Mouse (Mus musculus) stomach, embryonic 15.5 days (tissue): ENCODE results near the gene Hivep1. TPM values are rescaled to one million over a fixed set of nuclear protein-coding genes. Genes with fewer than 3 reads are reported as not detected.

Experiments used
- ATAC-seq: fragments of 200-750 bp; cut with Nextera tagmentation; 2 replicates; pipeline ENCODE4 v1.8.0; 2017; ENCODE audit warnings: low read depth, moderate number of reproducible peaks, moderate TSS enrichment; ENCODE audit not compliant: insufficient read depth, low FRiP score
- H3K27ac ChIP-seq: fragments of 300-500 bp; sonication (generic); 2 replicates; pipeline ENCODE4 v1.5.1; 2015; ENCODE audit warnings: mild to moderate bottlenecking, inconsistent platforms
- H3K27me3 ChIP-seq: fragments of 300-500 bp; sonication (generic); replicated peaks from 2 replicates; pipeline ENCODE4 v1.6.1; 2015; ENCODE audit warnings: inconsistent platforms
- H3K36me3 ChIP-seq: fragments of 300-500 bp; sonication (generic); 2 replicates; pipeline ENCODE4 v1.6.1; 2015; ENCODE audit warnings: inconsistent platforms
- H3K4me1 ChIP-seq: fragments of 300-500 bp; sonication (generic); 2 replicates; pipeline ENCODE4 v1.6.1; 2015; ENCODE audit warnings: inconsistent platforms
- H3K4me2 ChIP-seq: fragments of 300-500 bp; sonication (generic); 2 replicates; pipeline ENCODE4 v1.6.1; 2015; ENCODE audit warnings: mild to moderate bottlenecking, inconsistent platforms
- H3K4me3 ChIP-seq: fragments of 300-500 bp; sonication (generic); replicated peaks from 2 replicates; pipeline ENCODE4 v1.5.1; 2015; ENCODE audit warnings: inconsistent platforms
- H3K9ac ChIP-seq: fragments of 300-500 bp; sonication (generic); 2 replicates; pipeline ENCODE4 v1.6.1; 2015; ENCODE audit warnings: inconsistent platforms
- H3K9me3 ChIP-seq: fragments of 300-500 bp; sonication (generic); 2 replicates; pipeline ENCODE4 v1.6.1; 2016; ENCODE audit warnings: inconsistent platforms
- WGBS: fragments of 180-500 bp; shearing (Covaris S2); methylation state at CpG from one replicate; pipeline ENCODE4 v1.1.7; 2015; 5-methylcytosine and 5-hydroxymethylcytosine counted together
- polyA plus RNA-seq: library from polyadenylated mRNA; unstranded; fragments of >200 nt; fragmentation: Nextera tagmentation; extraction: Ambion mirVana; gene quantifications from 2 replicates; pipeline ENCODE4 v1.2.1, GENCODE M21; 2015

Hivep1 gene
- polyA plus RNA-seq, 1 experiment from 2014 or later: 9.4 TPM

- Histone ChIP-seq H3K4me2 (no peak overlapping the region), H3K4me1 (no peaks in the 10 kb centered on the region), H3K36me3 (peaks cover 2% of the 10 kb centered on the region; the same call in 1 of the 2 replicates), H3K9me3 (no peaks in the 10 kb centered on the region), H3K27me3 (no peaks in the 10 kb centered on the region), H3K4me3 (no peak overlapping the region), H3K9ac (no peak overlapping the region), H3K27ac (no peak overlapping the region)
- 88% methylated on average over 5 of the region's 5 CpGs for WGBS
- no peak for ATAC-seq
Observed at GRCm38 (mm10) chr13:42182635-42183034, 130.8 kb downstream of the Hivep1 start.

DNA sequence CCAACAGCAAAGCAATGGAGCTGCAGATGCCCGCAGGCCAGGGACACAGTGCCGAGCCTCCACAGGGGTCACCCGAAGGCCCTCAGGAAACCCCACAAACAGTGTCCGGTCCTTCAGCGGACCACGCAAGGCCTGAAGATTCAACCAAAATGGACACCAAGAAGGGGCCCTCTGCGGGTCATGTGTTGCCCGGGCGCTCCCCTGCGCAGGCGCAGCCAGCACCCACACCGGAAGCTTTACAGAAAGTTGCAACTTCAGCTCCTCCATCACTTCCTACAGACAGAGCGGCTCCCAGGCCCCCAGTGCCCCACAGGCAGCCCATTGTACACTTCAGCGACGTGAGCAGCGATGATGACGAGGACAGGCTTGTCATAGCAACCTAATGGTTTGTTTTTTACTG lies 132.3 kb downstream of the Hivep1 start:
- 91% methylated on average over 17 of the region's 17 CpGs for WGBS

DNA sequence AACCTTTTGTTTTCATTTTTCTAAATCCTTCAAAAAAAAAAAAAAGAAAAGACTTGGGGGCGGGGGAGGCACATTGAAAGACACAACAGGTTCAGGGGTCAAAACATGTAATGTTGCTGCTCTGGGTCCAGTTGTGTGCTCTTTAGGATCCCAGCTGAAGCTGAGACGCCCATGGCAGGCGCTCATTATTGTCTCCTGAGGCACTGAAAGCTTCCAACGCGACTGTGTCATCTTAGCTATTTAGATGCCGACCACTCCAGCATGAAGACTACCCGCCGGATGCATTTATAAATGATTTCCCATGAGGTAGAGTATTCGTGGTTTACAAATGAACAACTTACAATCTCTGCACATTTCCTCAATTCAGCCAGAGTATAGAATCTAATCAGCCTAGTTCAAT lies 141.2 kb downstream of the Hivep1 start:
- Histone ChIP-seq H3K27me3 (no peaks in the 10 kb centered on the region), H3K4me3 (no peak overlapping the region), H3K9me3 (no peaks in the 10 kb centered on the region), H3K9ac (no peak overlapping the region), H3K27ac (no peak overlapping the region), H3K36me3 (no peaks in the 10 kb centered on the region), H3K4me2 (no peak overlapping the region), H3K4me1 (no peaks in the 10 kb centered on the region)
- ATAC-seq: no peak
- 50% methylated on average over 9 of the region's 9 CpGs for WGBS

More for the DNA sequence above, 132.3 kb downstream of the Hivep1 start:
- H3K4me2 ChIP-seq: no peak overlapping the region
- no peaks in the 10 kb centered on the region for H3K4me1 ChIP-seq
- ATAC-seq: no peak
- H3K36me3 ChIP-seq: peaks cover 2% of the 10 kb centered on the region; the same call in 1 of the 2 replicates
- no peak overlapping the region for H3K27ac ChIP-seq
- H3K9ac ChIP-seq: no peak overlapping the region
- no peak overlapping the region for H3K4me3 ChIP-seq
- no peaks in the 10 kb centered on the region for H3K27me3 ChIP-seq
- H3K9me3 ChIP-seq: no peaks in the 10 kb centered on the region

- Histone ChIP-seq H3K27ac (no peak overlapping the region), H3K4me3 (no peak overlapping the region), H3K9ac (no peak overlapping the region), H3K9me3 (no peaks in the 10 kb centered on the region), H3K4me2 (no peak overlapping the region), H3K36me3 (no peaks in the 10 kb centered on the region), H3K4me1 (no peaks in the 10 kb centered on the region), H3K27me3 (no peaks in the 10 kb centered on the region)
- ATAC-seq: no peak
- WGBS: 91% methylated on average over 7 of the region's 7 CpGs
Observed at GRCm38 (mm10) chr13:42195671-42196070, 143.8 kb downstream of the Hivep1 start.

- no peak for ATAC-seq
- Histone ChIP-seq H3K9ac (no peak overlapping the region), H3K27ac (no peak overlapping the region), H3K27me3 (no peaks in the 10 kb centered on the region), H3K9me3 (no peaks in the 10 kb centered on the region), H3K4me2 (no peak overlapping the region), H3K4me1 (no peaks in the 10 kb centered on the region), H3K36me3 (no peaks in the 10 kb centered on the region), H3K4me3 (no peak overlapping the region)
- WGBS: 89% methylated on average over 2 of the region's 2 CpGs
Observed at GRCm38 (mm10) chr13:42197656-42198055, 145.8 kb downstream of the Hivep1 start.

DNA sequence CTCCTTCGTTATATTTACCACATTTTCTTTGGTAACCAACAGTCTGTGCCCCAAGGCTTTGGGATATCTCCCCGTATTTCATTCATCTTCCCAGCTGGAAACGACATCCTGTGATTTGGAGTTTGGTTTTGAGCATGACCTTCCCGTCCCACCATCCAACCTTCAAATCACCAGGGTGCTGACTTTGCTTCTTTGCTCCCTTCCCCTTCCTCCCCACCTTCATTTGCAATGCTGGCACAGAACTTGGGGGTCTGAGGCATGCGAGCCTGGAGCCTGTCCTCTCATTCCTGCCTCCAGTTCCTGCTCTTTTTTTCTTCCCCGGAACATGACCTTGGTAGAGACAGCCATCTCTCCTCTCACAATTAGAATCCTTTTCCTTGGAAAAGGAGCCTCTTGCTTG lies 161.7 kb downstream of the Hivep1 start:
- Histone ChIP-seq H3K27ac (no peak overlapping the region), H3K27me3 (no peaks in the 10 kb centered on the region), H3K36me3 (no peaks in the 10 kb centered on the region), H3K9ac (no peak overlapping the region), H3K4me2 (no peak overlapping the region), H3K9me3 (no peaks in the 10 kb centered on the region), H3K4me3 (no peak overlapping the region), H3K4me1 (no peaks in the 10 kb centered on the region)
- no peak for ATAC-seq
- WGBS: 78% methylated on average over 6 of the region's 6 CpGs

DNA sequence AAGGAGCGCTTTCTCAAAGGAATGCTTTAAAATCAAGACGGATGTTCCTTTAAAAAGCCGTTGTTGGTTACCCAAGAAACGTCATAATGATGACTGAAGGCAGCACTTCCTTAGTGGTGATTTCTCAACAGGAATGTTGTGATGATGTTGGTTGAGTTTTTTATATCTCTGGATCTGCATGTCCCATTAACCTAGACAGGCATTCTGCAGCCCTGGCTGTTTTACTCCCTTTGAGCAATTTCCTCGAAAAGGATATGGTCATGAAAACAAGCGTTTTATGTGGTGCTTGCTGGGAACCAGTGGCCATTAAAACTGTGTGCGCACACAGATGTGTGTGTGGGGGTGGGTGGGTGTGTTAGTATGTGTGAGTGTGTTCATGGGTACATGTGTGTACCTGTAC lies 170.6 kb downstream of the Hivep1 start:
- WGBS: 87% methylated on average over 7 of the region's 7 CpGs

GRCm38 (mm10) chr13:42228849-42229248 lies 177.0 kb downstream of the Hivep1 start:
- H3K4me1 ChIP-seq: no peaks in the 10 kb centered on the region
- no peak for ATAC-seq
- no peak overlapping the region for H3K4me2 ChIP-seq
- no peak overlapping the region for H3K4me3 ChIP-seq
- H3K27me3 ChIP-seq: no peaks in the 10 kb centered on the region
- no peaks in the 10 kb centered on the region for H3K36me3 ChIP-seq
- H3K9ac ChIP-seq: no peak overlapping the region
- no peak overlapping the region for H3K27ac ChIP-seq
- H3K9me3 ChIP-seq: no peaks in the 10 kb centered on the region
- 81% methylated on average over 10 of the region's 10 CpGs for WGBS

More for the DNA sequence above, 170.6 kb downstream of the Hivep1 start:
- H3K4me2 ChIP-seq: no peak overlapping the region
- no peaks in the 10 kb centered on the region for H3K9me3 ChIP-seq
- H3K4me1 ChIP-seq: no peaks in the 10 kb centered on the region
- H3K9ac ChIP-seq: no peak overlapping the region
- H3K36me3 ChIP-seq: no peaks in the 10 kb centered on the region
- no peaks in the 10 kb centered on the region for H3K27me3 ChIP-seq
- no peak overlapping the region for H3K4me3 ChIP-seq
- ATAC-seq: no peak
- H3K27ac ChIP-seq: no peak overlapping the region

DNA sequence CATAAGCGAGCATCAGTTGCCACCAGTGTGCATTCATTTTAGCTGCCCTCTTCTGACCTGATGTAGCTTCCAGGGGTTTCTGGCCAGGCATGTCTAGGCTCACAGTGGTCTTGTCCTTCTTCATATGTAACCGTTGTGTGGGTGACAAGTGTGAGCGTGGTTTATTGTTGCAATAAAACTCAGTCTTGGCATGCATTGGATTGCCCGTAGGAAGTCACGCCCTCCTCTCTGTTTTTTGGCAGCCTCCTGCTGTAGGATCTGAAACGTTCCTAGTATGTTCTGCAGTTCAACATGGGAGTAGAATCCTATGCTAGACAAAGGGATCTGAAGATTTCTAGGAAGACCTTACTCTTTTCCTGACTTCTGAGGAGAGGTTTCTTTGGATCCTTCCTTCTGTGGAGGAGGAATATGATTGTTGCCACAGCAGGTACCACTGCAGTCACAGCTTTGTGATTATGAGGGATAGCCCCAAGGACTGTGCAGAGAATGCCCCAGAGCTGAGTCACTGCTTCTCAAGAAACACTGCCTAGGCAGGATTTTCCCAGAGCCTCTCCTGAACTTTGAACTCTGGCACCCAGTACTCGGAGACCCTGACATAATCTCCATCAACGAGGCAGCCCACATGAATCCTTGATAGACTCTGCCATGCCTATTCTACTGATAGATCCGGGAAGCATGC lies 182.1 kb downstream of the Hivep1 start:
- H3K4me2 ChIP-seq: no peak overlapping the region
- no peak for ATAC-seq
- 75% methylated on average over 9 of the region's 9 CpGs for WGBS

GRCm38 (mm10) chr13:42238520-42238919 lies 186.7 kb downstream of the Hivep1 start:
- H3K9ac ChIP-seq: no peak overlapping the region
- no peaks in the 10 kb centered on the region for H3K4me1 ChIP-seq
- H3K27me3 ChIP-seq: no peaks in the 10 kb centered on the region
- H3K9me3 ChIP-seq: no peaks in the 10 kb centered on the region
- no peak overlapping the region for H3K4me2 ChIP-seq
- ATAC-seq: no peak
- WGBS: 72% methylated on average over 3 of the region's 3 CpGs
- no peaks in the 10 kb centered on the region for H3K36me3 ChIP-seq
- no peak overlapping the region for H3K4me3 ChIP-seq
- no peak overlapping the region for H3K27ac ChIP-seq

More for the DNA sequence above, 182.1 kb downstream of the Hivep1 start:
- Histone ChIP-seq H3K27ac (no peak overlapping the region), H3K4me1 (no peaks in the 10 kb centered on the region), H3K9ac (no peak overlapping the region), H3K27me3 (no peaks in the 10 kb centered on the region), H3K36me3 (no peaks in the 10 kb centered on the region), H3K9me3 (no peaks in the 10 kb centered on the region), H3K4me3 (no peak overlapping the region)

GRCm38 (mm10) chr13:42242131-42242530 lies 190.3 kb downstream of the Hivep1 start:
- H3K4me1 ChIP-seq: no peaks in the 10 kb centered on the region; the same call in 1 of the 2 replicates
- H3K4me3 ChIP-seq: no peak overlapping the region
- ATAC-seq: no peak
- H3K9me3 ChIP-seq: no peaks in the 10 kb centered on the region
- no peaks in the 10 kb centered on the region for H3K36me3 ChIP-seq
- no peak overlapping the region for H3K4me2 ChIP-seq
- no peaks in the 10 kb centered on the region for H3K27me3 ChIP-seq
- WGBS: 52% methylated on average over 3 of the region's 3 CpGs
- H3K27ac ChIP-seq: no peak overlapping the region
- no peak overlapping the region for H3K9ac ChIP-seq
